Mouse (Mus musculus) testis, adult 2 months (tissue): ENCODE measurements around the gene Tmtc3. TPM values are rescaled to one million over a fixed set of nuclear protein-coding genes. Genes with fewer than 3 reads are reported as not detected.
"Not testable (repeated sequence)": the region's sequence is repeated elsewhere in the genome, so short reads cannot be mapped to it uniquely, and the experiment has no call there.

Experiments used
- H3K27ac ChIP-seq: fragments of 200-500 bp; 2 replicates; pipeline ENCODE4 v1.5.1; 2012; ENCODE audit warnings: low read depth, low read length; ENCODE audit not compliant: control insufficient read depth, insufficient read depth
- H3K27me3 ChIP-seq: fragments of 200-500 bp; 2 replicates; pipeline ENCODE4 v1.6.1; 2012; ENCODE audit warnings: mild to moderate bottlenecking, low read length, moderate library complexity; ENCODE audit not compliant: control insufficient read depth, insufficient read depth
- H3K36me3 ChIP-seq: fragments of 200-500 bp; 2 replicates; pipeline ENCODE4 v1.6.1; 2012; ENCODE audit warnings: mild to moderate bottlenecking, low read length; ENCODE audit not compliant: control insufficient read depth, insufficient read depth
- H3K4me1 ChIP-seq: fragments of 200-500 bp; 2 replicates; pipeline ENCODE4 v1.6.1; 2012; ENCODE audit warnings: low read length; ENCODE audit not compliant: control insufficient read depth, insufficient read depth
- H3K4me3 ChIP-seq: fragments of 200-500 bp; 2 replicates; pipeline ENCODE4 v1.5.1; 2012; ENCODE audit warnings: low read depth, mild to moderate bottlenecking, low read length, moderate library complexity, mixed read lengths; ENCODE audit not compliant: control insufficient read depth
- CTCF ChIP-seq: fragments of 200-500 bp; IDR thresholded peaks from 2 replicates; pipeline ENCODE4 v1.5.1; 2012; ENCODE audit warnings: low read depth, mild to moderate bottlenecking, inconsistent platforms, low read length, moderate library complexity; ENCODE audit not compliant: control insufficient read depth, insufficient read depth, insufficient replicate concordance
- POLR2A ChIP-seq: fragments of 200-500 bp; IDR thresholded peaks from 2 replicates; pipeline ENCODE4 v1.6.1; 2012; ENCODE audit warnings: low read depth, mild to moderate bottlenecking, inconsistent platforms, low read length, moderate library complexity; ENCODE audit not compliant: control insufficient read depth
- polyA plus RNA-seq: library from polyadenylated mRNA; depleted of rRNA; stranded (reverse); fragments of >200 nt; gene quantifications from 2 replicates; pipeline ENCODE4 v1.2.3, GENCODE M21; 2012; rRNA removed

Gene Tmtc3
- polyA plus RNA-seq, 1 experiment, result 3.4 TPM

DNA sequence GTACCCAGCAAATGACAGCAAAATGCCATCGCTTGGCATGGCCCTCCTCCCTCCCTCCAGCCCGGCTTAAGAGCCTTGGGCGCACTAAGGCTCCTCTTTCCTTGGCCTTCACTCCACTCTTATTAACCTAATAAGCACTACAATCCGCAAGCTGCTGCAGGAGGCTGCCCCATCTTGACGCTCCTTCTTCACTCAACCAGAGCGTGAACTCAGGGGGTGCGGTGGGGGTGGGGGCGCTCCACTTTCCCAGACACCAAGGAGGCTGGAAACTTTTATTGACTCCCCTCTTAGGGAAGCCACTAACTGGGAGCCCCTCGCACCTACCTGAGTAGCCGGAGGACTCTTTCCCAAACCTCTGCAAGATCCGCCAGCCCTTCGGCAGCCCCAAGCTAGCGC lies 451 bp downstream of the Tmtc3 start:
- Histone ChIP-seq H3K27ac (peak overlapping the region; percentile 82), H3K4me1 (no peaks in the 10 kb centered on the region), H3K4me3 (peak overlapping the region; percentile 98), H3K36me3 (no peaks in the 10 kb centered on the region), H3K27me3 (no peaks in the 10 kb centered on the region)
- TF ChIP-seq CTCF (no peak), POLR2A (no peak)

DNA sequence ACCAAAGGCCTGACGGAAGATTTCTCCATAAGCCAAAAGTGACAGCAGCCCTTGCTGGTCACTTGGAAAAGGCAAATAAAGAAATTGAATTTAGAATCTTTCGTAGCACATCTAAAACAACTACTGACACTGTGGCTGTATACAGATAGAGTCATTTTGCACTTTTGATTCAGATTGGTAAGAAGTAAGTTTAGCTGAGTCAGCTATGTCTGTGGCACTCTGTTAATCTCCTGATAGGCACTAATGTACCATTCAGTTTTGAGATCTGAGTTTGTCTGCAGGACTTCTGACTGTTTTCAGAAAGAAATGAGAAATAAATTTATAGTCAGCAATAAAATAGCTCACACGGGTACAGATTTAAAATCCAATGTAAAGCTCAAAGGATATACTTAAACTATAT lies 7.6 kb downstream of the Tmtc3 start:
- Histone ChIP-seq H3K4me1 (no peaks in the 10 kb centered on the region), H3K27ac (no peak overlapping the region), H3K4me3 (no peak overlapping the region), H3K36me3 (peaks cover 2% of the 10 kb centered on the region; the same call in 1 of the 2 replicates), H3K27me3 (no peaks in the 10 kb centered on the region)
- TF ChIP-seq POLR2A (no peak), CTCF (no peak)

DNA sequence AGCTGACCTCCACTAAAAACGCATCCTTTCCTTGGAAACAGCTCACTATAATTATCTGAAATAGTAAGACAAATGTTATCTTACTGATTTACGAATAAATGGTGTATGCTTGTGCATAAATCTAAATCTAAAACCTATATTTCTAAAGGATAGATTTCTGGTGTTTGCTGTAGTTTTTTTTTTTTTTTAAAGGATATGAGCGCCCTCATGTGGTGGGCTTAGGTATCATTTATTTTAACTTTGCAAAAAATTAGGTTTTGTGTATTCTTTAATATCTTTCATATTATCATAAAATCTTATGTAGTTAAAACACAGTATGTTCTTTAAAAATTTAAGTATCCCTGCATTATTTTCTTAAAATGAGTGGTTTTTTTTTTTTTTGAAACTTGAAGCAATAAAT lies 12.1 kb downstream of the Tmtc3 start:
- H3K36me3 ChIP-seq, result peaks cover 3% of the 10 kb centered on the region
- no peak overlapping the region for H3K27ac ChIP-seq
- TF ChIP-seq POLR2A, result no peak
- no peak for TF ChIP-seq CTCF
- no peaks in the 10 kb centered on the region for H3K4me1 ChIP-seq
- H3K4me3 ChIP-seq, result no peak overlapping the region
- H3K27me3 ChIP-seq, result no peaks in the 10 kb centered on the region

DNA sequence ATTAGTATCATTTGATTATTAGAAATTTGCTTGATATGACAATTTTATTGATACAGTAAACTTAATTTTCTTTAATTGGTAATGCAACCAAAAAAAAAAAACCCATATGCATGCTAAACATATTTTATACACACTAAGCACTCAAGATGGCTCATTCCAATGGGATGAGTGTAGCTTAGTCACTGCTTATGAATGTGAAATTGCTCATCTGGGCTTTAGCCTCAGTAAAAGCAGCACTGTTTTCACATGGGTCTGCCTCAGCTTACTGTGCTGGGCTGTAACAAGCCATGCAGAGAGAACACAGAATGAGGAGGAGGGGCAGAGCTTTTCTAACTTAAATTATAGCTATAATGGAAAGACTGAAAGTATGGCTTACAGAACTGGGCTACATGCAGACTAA lies 26.6 kb downstream of the Tmtc3 start:
- H3K4me3 ChIP-seq, result no peak overlapping the region
- no peak overlapping the region for H3K27ac ChIP-seq
- TF ChIP-seq POLR2A (no peak), CTCF (no peak)
- H3K36me3 ChIP-seq, result no peaks in the 10 kb centered on the region
- no peaks in the 10 kb centered on the region for H3K4me1 ChIP-seq
- no peaks in the 10 kb centered on the region for H3K27me3 ChIP-seq

DNA sequence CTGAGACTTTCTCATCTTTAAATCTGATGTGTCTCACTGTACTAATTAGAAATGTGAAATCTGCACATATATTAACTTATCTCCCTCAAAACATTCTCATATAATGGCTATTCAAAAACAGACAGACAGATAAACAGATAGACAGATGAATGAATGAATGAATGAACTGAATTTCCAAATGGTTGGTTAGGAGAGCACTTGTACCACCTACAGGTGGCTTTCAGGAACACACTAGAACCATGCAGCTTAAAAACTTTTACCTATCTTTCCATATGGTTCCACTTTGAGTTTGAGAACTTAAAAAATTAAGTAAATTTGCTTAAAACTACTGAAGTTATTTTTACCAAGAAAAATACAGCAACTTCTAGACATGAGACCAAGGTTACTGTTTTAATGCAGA lies 37.8 kb downstream of the Tmtc3 start:
- no peaks in the 10 kb centered on the region for H3K4me1 ChIP-seq
- TF ChIP-seq CTCF (no peak), POLR2A (no peak)

DNA sequence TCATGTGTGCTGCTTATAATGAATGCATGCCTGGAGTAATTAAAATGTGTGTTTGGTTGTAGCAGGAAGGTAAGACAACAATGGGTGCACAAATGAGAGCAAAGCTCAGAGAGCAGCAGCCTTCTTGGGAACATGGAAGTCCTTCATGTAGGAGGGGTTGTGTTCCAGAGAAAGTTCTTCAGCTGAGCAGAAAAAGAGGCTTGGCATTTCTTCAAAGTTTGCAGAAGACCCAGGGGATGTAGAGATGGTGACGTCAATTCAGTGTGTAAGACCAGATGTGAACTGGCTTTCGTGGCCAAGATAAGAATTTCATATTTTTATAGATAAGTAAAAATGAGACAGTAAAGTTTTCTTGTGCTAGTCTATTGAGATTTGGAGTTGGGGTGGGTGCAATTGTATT lies 59.6 kb downstream of the Tmtc3 start:
- TF ChIP-seq POLR2A (no peak), CTCF (no peak)
- Histone ChIP-seq H3K4me1 (no peaks in the 10 kb centered on the region), H3K36me3 (no peaks in the 10 kb centered on the region), H3K27me3 (no peaks in the 10 kb centered on the region), H3K27ac (no peak overlapping the region), H3K4me3 (no peak overlapping the region)

More for the DNA sequence above, 37.8 kb downstream of the Tmtc3 start:
- Histone ChIP-seq H3K27ac (no peak overlapping the region), H3K36me3 (no peaks in the 10 kb centered on the region; the same call in 1 of the 2 replicates), H3K27me3 (no peaks in the 10 kb centered on the region), H3K4me3 (no peak overlapping the region)

DNA sequence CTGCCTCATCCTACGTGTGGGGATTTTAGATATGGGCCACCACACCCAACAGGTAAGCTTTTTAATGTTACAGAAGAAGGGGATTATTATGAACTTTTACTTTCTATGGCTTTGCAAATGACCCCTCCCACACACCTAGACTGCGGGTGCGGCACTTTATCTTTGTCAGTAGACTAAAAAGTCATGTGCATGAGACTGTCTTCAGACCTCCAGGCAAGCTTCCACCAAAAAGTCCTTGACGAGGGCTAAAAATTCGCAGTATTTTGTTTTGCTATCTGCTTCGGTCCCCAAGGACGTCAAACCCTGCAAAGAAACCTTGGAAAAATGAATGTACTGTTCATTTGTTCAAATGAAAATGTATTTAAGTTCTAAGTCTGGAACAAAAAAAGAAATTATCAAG lies 71.6 kb downstream of the Tmtc3 start:
- Histone ChIP-seq H3K27ac (no peak overlapping the region), H3K36me3 (no peaks in the 10 kb centered on the region), H3K4me1 (no peaks in the 10 kb centered on the region), H3K4me3 (no peak overlapping the region), H3K27me3 (no peaks in the 10 kb centered on the region)
- TF ChIP-seq POLR2A, result no peak
- no peak for TF ChIP-seq CTCF

DNA sequence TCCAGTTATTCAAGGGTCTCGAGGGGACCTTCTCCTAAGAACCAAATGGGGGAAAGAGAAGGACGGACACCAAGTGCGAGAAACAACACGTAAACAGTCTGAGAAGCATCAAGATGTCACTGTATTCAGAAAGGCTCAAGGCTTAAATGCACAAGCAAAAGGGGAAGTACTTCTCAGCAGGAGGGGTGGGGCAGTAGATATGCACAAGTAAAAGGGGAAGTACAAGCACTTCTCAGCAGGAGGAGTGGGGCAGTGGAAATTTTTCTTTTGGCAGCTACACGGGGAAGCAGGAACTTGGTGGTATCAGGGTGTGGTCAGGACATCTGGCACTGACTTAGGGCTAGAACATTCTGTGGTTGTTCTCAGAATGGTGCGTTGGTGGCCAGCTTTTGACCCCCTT lies 84.8 kb downstream of the Tmtc3 start:
- not testable (repeated sequence) for H3K27ac ChIP-seq, H3K4me1 ChIP-seq, H3K4me3 ChIP-seq, H3K27me3 ChIP-seq, H3K36me3 ChIP-seq

Other genes starting within 250 kb of the Tmtc3 start
- gene Gm4301, start 151.7 kb downstream of the Tmtc3 start, polyA plus RNA-seq, result not detected in 2 replicates
- not detected in 2 replicates for gene Gm4302, start 146.5 kb downstream of the Tmtc3 start, polyA plus RNA-seq
- not detected in 2 replicates for gene Gm4303, start 141.4 kb downstream of the Tmtc3 start, polyA plus RNA-seq
- not detected in 2 replicates for gene Gm4305, start 136.3 kb downstream of the Tmtc3 start, polyA plus RNA-seq
- not detected in 2 replicates for gene Gm4307, start 126.0 kb downstream of the Tmtc3 start, polyA plus RNA-seq
- not detected in 2 replicates for gene Gm4312, start 104.8 kb downstream of the Tmtc3 start, polyA plus RNA-seq
- 5.9 and 6.6 TPM in 2 replicates for gene Cep290, start 208 bp upstream of the Tmtc3 start, polyA plus RNA-seq
- 22.6 and 22.8 TPM in 2 replicates for gene 4930430F08Rik, start 103.1 kb upstream of the Tmtc3 start, polyA plus RNA-seq
- gene 1700017N19Rik, start 103.1 kb upstream of the Tmtc3 start, polyA plus RNA-seq, result 54.3 and 79.5 TPM in 2 replicates